Mouse (Mus musculus) olfactory bulb, adult 2 months (tissue): ENCODE measurements at regions not wholly inside any gene's neighbourhood (a gene's known extent, or its start where the extent isn't known, plus 50 kb on each side); places are given as distances from the start of the nearest gene placed in this dataset.
A peak's percentile ranks its signal among the peaks of the same experiment; 100 is the strongest.

Source experiments
- H3K27ac ChIP-seq: fragments of 200-500 bp; 2 replicates; pipeline ENCODE4 v1.5.1; 2012; ENCODE audit warnings: low read depth, low read length; ENCODE audit not compliant: insufficient read depth
- H3K4me1 ChIP-seq: fragments of 200-500 bp; 2 replicates; pipeline ENCODE4 v1.6.1; 2012; ENCODE audit warnings: low read length; ENCODE audit not compliant: control insufficient read depth, insufficient read depth
- H3K4me3 ChIP-seq: fragments of 200-500 bp; 2 replicates; pipeline ENCODE4 v1.5.1; 2012; ENCODE audit warnings: mild to moderate bottlenecking, low read depth, low read length, moderate library complexity; ENCODE audit not compliant: insufficient read depth
- CTCF ChIP-seq: fragments of 200-500 bp; IDR thresholded peaks from 2 replicates; pipeline ENCODE4 v1.5.1; 2012; ENCODE audit warnings: low read depth, mild to moderate bottlenecking, low read length, moderate library complexity; ENCODE audit not compliant: insufficient read depth
- POLR2A ChIP-seq: fragments of 200-500 bp; IDR thresholded peaks from 2 replicates; pipeline ENCODE4 v1.6.1; 2012; ENCODE audit warnings: mild to moderate bottlenecking, low read depth, low read length, moderate library complexity; ENCODE audit not compliant: insufficient read depth
- WGBS: fragments of 180-500 bp; shearing (Covaris S2); methylation state at CpG from one replicate; pipeline ENCODE4 v1.1.7; 2018; 5-methylcytosine and 5-hydroxymethylcytosine counted together

GRCm38 (mm10) chr13:83716711-83717171, 212.9 kb downstream of the Mef2c start:
- H3K27ac ChIP-seq = peak overlapping the region; percentile 99
- TF ChIP-seq POLR2A = no peak
- no peak for TF ChIP-seq CTCF
- peaks cover 4% of the 10 kb centered on the region; the same call in 1 of the 2 replicates for H3K4me1 ChIP-seq
- WGBS = 4% methylated on average over 8 of the region's 8 CpGs
- H3K4me3 ChIP-seq = peak overlapping the region; percentile 83

GRCm38 (mm10) chr13:83717686-83718210, 213.9 kb downstream of the Mef2c start:
- peaks cover 4% of the 10 kb centered on the region; the same call in 1 of the 2 replicates for H3K4me1 ChIP-seq
- TF ChIP-seq POLR2A (no peak), CTCF (no peak)
- H3K4me3 ChIP-seq = 0 out of 2 replicates have a peak overlapping the region, but pooled peaks have one; percentile 17
- 4% methylated on average over 4 of the region's 4 CpGs for WGBS
- H3K27ac ChIP-seq = peak overlapping the region; percentile 100

- TF ChIP-seq POLR2A (no peak), CTCF (no peak)
- H3K4me1 ChIP-seq = peaks cover 1% of the 10 kb centered on the region; the same call in 1 of the 2 replicates
- H3K4me3 ChIP-seq = peak overlapping the region; percentile 34
- H3K27ac ChIP-seq = peak overlapping the region; percentile 100
- 6% methylated on average over 10 of the region's 10 CpGs for WGBS
These were observed 214.9 kb downstream of the Mef2c start for GRCm38 (mm10) chr13:83718431-83719410.

GRCm38 (mm10) chr13:83719635-83720291, 215.9 kb downstream of the Mef2c start:
- Histone ChIP-seq H3K27ac (peak overlapping the region; percentile 100), H3K4me3 (peak overlapping the region; percentile 43), H3K4me1 (no peaks in the 10 kb centered on the region)
- TF ChIP-seq CTCF (no peak), POLR2A (no peak)
- WGBS = 3% methylated on average over 24 of the region's 24 CpGs

- Histone ChIP-seq H3K4me3 (peak overlapping the region; percentile 96; the same call in 1 of the 2 replicates), H3K4me1 (no peaks in the 10 kb centered on the region), H3K27ac (peak overlapping the region; percentile 100)
- TF ChIP-seq CTCF (no peak), POLR2A (no peak)
- under 1% methylated on average over 12 of the region's 12 CpGs for WGBS
These were observed 216.5 kb downstream of the Mef2c start for GRCm38 (mm10) chr13:83720352-83720751.

- Histone ChIP-seq H3K4me3 (peak overlapping the region; percentile 96), H3K4me1 (no peaks in the 10 kb centered on the region), H3K27ac (peak overlapping the region; percentile 100)
- no peak for TF ChIP-seq CTCF
- TF ChIP-seq POLR2A = peak; percentile 74; the same call in 1 of the 2 replicates
- WGBS = under 1% methylated on average over 30 of the region's 30 CpGs
These were observed 217.1 kb downstream of the Mef2c start for GRCm38 (mm10) chr13:83720883-83721371.

- WGBS = 2% methylated on average over 14 of the region's 14 CpGs
- Histone ChIP-seq H3K4me1 (no peaks in the 10 kb centered on the region), H3K4me3 (peak overlapping the region; percentile 96), H3K27ac (peak overlapping the region; percentile 100)
- TF ChIP-seq POLR2A = no peak
- no peak for TF ChIP-seq CTCF
These were observed 217.7 kb downstream of the Mef2c start for GRCm38 (mm10) chr13:83721563-83721962.

- TF ChIP-seq CTCF (no peak), POLR2A (no peak)
- Histone ChIP-seq H3K27ac (peak overlapping the region; percentile 100), H3K4me3 (peak overlapping the region; percentile 96), H3K4me1 (no peaks in the 10 kb centered on the region)
- WGBS = 2% methylated on average over 7 of the region's 7 CpGs
These were observed 218.4 kb downstream of the Mef2c start for GRCm38 (mm10) chr13:83722241-83722640.
